Mouse (Mus musculus) brain, adult 10 weeks (tissue): ENCODE data around the gene Marcksl1. TPM values are rescaled to one million over a fixed set of nuclear protein-coding genes. Genes with fewer than 3 reads are reported as not detected.

Experiments used
- polyA plus RNA-seq: library from polyadenylated mRNA; stranded (reverse); fragments of 350-450 nt; fragmentation: Illumina TruSeq; extraction: RNeasy Lipid Tissue Mini Kit (QIAGEN cat#74804); gene quantifications from one replicate; pipeline ENCODE4 v1.2.3, GENCODE M21; 2015; ENCODE audit warnings: low read depth, low replicate concordance

Gene Marcksl1
- 72.9 TPM for polyA plus RNA-seq

DNA sequence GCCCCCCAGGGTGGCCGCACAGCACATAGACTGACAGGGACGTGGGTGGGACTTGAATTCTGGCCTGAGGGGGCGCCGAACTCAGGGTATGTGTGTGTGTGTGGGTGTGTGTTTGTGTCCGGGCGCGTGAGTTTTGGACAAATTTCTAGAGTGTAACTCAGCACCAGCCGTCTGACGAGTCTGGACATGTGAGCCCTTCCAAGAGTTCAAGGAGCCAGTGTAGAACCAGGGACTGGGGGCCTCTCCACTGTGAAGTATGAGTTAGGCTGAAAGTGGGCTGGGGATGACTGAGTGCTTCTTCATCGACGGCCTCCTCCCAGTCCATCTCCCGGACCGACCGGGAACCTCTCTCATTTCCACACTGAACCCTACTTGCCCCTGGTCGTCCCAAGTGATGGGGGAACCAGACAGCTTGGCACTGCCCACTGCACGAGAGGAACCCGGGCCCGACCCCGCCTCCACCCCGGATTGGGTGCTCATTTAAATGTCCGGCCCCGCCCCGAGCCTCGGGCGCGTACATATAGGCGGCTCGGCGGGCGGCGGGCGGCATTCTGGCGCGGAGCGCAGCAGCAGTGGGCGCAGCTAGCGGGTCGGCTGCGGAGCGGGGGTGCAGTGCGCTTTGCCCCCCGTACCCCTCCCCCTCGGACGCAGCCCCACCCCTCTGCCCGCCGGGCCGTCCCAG lies at the start of gene Marcksl1:
Marcksl1 (plus strand) TSS at position 496 of the 682 bp plus-strand sequence.

DNA sequence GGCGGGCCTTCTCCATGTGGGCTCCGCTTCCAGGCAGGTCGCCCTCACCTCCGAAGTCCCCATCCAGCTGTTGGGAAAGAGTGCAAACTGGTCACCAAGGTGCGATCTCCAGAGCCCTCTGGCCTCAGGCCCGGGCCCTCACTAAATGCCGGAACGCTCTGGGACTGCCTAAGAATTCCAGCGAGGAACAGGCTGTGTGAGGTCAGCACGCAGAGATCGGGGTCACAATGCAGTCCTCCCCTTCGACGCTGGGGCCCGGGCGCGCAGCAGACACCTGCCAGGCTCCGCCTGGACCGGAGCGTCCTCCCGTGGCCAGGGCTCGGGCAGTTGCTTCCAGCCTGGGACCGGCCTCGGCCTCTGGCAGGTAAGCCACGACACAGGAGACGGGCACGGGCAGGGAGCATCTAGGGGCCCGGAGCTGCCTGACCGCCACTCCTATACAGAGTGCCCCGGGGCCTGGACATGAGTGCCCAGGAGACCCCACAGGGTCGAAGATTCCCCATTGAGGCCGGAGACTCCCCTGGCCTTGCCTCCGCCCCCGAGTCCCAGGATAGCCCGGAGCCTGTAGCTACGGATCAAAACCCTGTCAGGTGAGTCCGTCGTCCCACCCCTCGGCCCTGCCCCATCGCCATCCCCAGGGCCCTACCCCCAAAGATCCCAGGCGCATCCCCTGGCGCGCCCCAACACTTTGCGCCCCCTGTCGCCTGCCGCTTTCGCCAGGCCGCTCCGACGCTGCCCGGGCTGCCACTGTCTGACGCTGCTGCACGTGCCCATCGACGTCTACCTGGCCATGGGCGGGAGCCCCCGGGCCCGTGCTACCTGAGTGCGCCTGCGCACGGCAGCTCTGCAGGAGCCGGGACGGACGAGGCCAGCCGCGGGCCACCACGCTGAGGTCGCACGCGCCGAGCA lies 22.2 kb upstream of the Marcksl1 start, which contains the start of the genes Tssk3 and Fam229a:
Tssk3 (minus strand) TSS at position 51 of the 909 bp plus-strand sequence.
Fam229a (plus strand) TSS at position 219 of the 909 bp plus-strand sequence.

DNA sequence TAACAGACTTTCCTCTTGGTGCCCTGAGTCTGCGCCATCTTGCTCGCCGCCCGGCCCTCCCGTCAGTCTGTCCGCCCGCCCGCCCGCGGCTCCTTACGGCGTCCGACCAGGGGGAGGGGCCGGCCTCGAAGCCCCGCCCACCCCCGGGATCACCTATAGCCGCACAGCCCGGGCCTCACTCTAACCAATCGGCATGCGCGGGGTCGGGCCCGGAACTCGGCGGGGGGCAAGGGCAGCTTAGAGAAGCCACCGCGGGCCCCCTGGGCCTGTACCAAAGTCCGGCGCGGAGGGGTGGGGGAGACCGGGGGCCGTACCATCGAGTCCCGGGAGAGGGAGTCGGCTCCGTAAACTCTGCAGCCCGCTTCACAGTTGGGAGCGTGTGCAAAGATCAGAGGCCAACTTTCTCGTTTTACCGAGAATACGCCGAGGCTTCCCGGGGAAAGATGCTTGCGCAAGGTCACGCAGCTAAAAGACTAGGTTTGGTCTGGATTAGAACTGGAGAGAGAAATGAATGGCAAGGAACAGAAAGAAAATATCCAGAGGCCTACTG lies 29.3 kb downstream of the Marcksl1 start, which contains the start of gene Hdac1:
Hdac1 (minus strand) TSS at position 122 of the 550 bp plus-strand sequence.

Other genes starting within 250 kb of the Marcksl1 start
- 1.3 TPM for gene Sync, start 226.0 kb upstream of the Marcksl1 start, polyA plus RNA-seq
- gene Rbbp4, start 178.2 kb upstream of the Marcksl1 start, polyA plus RNA-seq = 91.6 TPM
- gene Zbtb8os, start 177.9 kb upstream of the Marcksl1 start, polyA plus RNA-seq = 37.3 TPM
- 6.8 TPM for gene Zbtb8a, start 135.5 kb upstream of the Marcksl1 start, polyA plus RNA-seq
- gene Zbtb8b, start 72.7 kb upstream of the Marcksl1 start, polyA plus RNA-seq = 3.6 TPM
- 50.2 TPM for gene Bsdc1, start 52.0 kb upstream of the Marcksl1 start, polyA plus RNA-seq
- not detected for gene Tssk3, start 22.6 kb upstream of the Marcksl1 start, polyA plus RNA-seq
- not detected for gene Fam229a, start 22.4 kb upstream of the Marcksl1 start, polyA plus RNA-seq
- 38.9 TPM for gene Hdac1, start 29.1 kb downstream of the Marcksl1 start, polyA plus RNA-seq
- 2.3 TPM for gene Lck, start 60.1 kb downstream of the Marcksl1 start, polyA plus RNA-seq
- gene Fam167b, start 65.0 kb downstream of the Marcksl1 start, polyA plus RNA-seq = 1.2 TPM
- gene Eif3i, start 87.1 kb downstream of the Marcksl1 start, polyA plus RNA-seq = 229 TPM
- 151 TPM for gene Tmem234, start 87.1 kb downstream of the Marcksl1 start, polyA plus RNA-seq
- 5.6 TPM for gene Dcdc2b, start 100.7 kb downstream of the Marcksl1 start, polyA plus RNA-seq
- gene Iqcc, start 105.5 kb downstream of the Marcksl1 start, polyA plus RNA-seq = 33.5 TPM
- gene Ccdc28b, start 110.4 kb downstream of the Marcksl1 start, polyA plus RNA-seq = 55.4 TPM
- 33.5 TPM for gene Txlna, start 127.5 kb downstream of the Marcksl1 start, polyA plus RNA-seq
- 45.4 TPM for gene Kpna6, start 159.2 kb downstream of the Marcksl1 start, polyA plus RNA-seq
- 7.9 TPM for gene Tmem39b, start 183.3 kb downstream of the Marcksl1 start, polyA plus RNA-seq
- 91.9 TPM for gene Khdrbs1, start 228.7 kb downstream of the Marcksl1 start, polyA plus RNA-seq